Mouse (Mus musculus): ENCODE results near the gene Gm47841. TPM values are rescaled to one million over a fixed set of nuclear protein-coding genes. Genes with fewer than 3 reads are reported as not detected.

Gm47841 gene
- polyA plus RNA-seq, 1 experiment from 2014 or later = not detected

DNA sequence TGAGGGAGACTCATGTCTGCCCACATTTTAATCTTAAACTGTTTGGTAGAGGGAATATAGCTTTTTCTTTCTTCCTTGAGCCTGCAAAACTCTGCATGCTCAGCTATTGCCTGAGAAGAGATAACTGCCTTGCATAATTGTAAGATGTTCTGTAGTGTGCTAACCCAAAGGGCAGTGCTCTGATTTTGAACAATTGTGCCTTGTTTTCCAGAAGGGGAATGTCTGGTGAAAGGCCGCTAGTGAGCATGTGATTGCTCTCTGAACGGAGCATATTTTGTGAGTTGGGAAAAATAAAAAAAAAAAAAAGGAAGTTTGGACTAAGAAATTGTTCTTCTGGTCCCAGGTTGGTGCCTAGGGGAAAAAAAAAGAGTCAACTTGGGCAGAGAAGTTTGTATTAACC lies 18.2 kb downstream of the Gm47841 start:
- Histone ChIP-seq H3K4me1 (replicated peaks) (no peaks in the 10 kb centered on the region), H3K27ac (no peak overlapping the region), H3K4me2 (no peak overlapping the region), H3K36me3 (no peaks in the 10 kb centered on the region), H3K27me3 (peaks cover 29% of the 10 kb centered on the region), H3K9ac (no peak overlapping the region), H3K9me3 (replicated peaks) (no peaks in the 10 kb centered on the region), H3K4me3 (replicated peaks) (no peak overlapping the region)
- ATAC-seq (ENCODE audit: low read depth) (no peak), DNase-seq (no peak)
- WGBS (ENCODE audit: insufficient replicate concordance) = 63% methylated on average over 2 of the region's 2 CpGs

DNA sequence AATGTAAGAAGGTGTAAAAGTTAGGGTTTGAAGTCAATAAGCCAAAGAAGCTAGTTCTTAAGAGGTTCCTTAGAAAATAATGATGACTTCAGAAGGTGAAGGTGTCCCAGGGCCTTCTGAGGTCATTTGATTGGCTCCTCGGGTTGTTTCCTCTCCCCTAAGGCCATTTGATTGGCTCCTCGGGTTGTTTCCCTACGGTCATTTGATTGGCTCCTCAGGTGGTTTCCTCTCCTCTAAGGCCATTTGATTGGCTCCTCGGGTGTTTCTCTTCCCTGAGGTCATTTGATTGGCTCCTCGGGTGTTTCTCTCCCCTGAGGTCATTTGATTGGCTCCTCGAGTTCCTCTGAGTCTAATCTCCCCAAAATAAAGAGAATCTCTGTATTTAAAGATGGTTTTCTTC lies 35.8 kb downstream of the Gm47841 start:
- ATAC-seq (ENCODE audit: low read depth) = no peak
- Histone ChIP-seq H3K36me3 (no peaks in the 10 kb centered on the region), H3K27ac (no peak overlapping the region), H3K27me3 (peaks cover 4% of the 10 kb centered on the region; the same call in 1 of the 2 replicates), H3K9ac (no peak overlapping the region), H3K4me1 (replicated peaks) (no peaks in the 10 kb centered on the region), H3K9me3 (replicated peaks) (no peaks in the 10 kb centered on the region), H3K4me2 (no peak overlapping the region), H3K4me3 (replicated peaks) (no peak overlapping the region)
- no peak for DNase-seq
- 56% methylated on average over 6 of the region's 6 CpGs for WGBS (ENCODE audit: insufficient replicate concordance)

DNA sequence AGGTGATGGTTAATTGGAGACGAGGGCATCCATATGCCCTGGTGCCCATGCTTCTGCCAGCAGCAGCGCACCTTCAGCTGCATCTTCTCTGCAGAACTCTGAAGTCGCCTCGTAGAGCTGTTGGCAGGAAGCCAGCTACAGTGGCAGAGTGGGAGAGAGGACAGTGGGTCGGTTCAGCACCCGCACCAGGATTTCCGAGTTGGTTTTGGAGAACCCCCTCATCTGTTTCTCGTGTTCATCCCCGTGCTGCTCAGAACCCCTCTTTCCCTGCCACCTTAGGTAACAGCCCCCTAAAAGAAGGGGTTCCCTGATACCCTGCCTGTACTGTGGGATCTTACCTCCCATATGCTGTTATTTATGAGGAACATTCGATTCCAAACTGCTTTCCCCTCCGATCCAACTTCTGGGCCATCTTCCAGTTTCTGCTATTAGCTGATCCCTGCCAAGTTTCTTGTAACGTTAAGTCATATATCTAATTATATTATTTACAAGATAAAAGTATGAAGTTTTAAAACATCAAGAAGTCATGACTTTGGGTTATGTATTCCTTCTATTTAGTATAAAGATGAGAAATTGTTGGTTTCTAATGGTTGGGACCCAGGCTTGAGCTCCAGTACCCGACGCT lies 38.7 kb downstream of the Gm47841 start:
- peaks cover 16% of the 10 kb centered on the region for H3K27me3 ChIP-seq
- DNase-seq (no peak), ATAC-seq (ENCODE audit: low read depth) (no peak)
- H3K9ac ChIP-seq = no peak overlapping the region
- no peaks in the 10 kb centered on the region for H3K36me3 ChIP-seq
- no peak overlapping the region for H3K4me3 ChIP-seq (replicated peaks)
- H3K4me2 ChIP-seq = no peak overlapping the region
- H3K9me3 ChIP-seq (replicated peaks) = no peaks in the 10 kb centered on the region
- H3K27ac ChIP-seq = no peak overlapping the region
- WGBS (ENCODE audit: insufficient replicate concordance) = 73% methylated on average over 14 of the region's 14 CpGs
- no peaks in the 10 kb centered on the region for H3K4me1 ChIP-seq (replicated peaks)

DNA sequence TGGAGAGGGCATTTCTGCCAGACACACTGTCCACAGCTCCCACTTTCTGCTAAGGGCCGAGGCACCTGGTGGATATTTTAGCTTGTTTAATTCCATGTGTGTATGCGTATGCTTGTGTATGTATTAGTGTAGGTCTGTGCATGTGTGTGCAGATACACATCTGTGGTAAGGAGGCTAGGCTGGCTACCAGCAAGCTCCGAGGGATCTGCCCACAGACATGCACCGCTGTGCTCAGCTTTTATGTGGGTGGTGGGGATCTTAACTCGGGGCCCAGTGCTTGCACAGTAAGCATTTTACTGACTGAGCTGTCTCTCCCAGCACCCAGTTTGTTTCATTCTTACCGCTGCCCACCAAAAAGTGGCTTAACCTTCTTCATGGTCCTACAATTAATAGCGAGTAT lies 40.0 kb downstream of the Gm47841 start:
- no peak for ATAC-seq (ENCODE audit: low read depth)
- Histone ChIP-seq H3K27ac (no peak overlapping the region), H3K9me3 (replicated peaks) (no peaks in the 10 kb centered on the region), H3K4me2 (no peak overlapping the region), H3K9ac (no peak overlapping the region), H3K36me3 (no peaks in the 10 kb centered on the region), H3K4me1 (replicated peaks) (no peaks in the 10 kb centered on the region), H3K27me3 (peaks cover 16% of the 10 kb centered on the region), H3K4me3 (replicated peaks) (no peak overlapping the region)
- WGBS (ENCODE audit: insufficient replicate concordance) = 54% methylated on average over 7 of the region's 7 CpGs
- DNase-seq = no peak

DNA sequence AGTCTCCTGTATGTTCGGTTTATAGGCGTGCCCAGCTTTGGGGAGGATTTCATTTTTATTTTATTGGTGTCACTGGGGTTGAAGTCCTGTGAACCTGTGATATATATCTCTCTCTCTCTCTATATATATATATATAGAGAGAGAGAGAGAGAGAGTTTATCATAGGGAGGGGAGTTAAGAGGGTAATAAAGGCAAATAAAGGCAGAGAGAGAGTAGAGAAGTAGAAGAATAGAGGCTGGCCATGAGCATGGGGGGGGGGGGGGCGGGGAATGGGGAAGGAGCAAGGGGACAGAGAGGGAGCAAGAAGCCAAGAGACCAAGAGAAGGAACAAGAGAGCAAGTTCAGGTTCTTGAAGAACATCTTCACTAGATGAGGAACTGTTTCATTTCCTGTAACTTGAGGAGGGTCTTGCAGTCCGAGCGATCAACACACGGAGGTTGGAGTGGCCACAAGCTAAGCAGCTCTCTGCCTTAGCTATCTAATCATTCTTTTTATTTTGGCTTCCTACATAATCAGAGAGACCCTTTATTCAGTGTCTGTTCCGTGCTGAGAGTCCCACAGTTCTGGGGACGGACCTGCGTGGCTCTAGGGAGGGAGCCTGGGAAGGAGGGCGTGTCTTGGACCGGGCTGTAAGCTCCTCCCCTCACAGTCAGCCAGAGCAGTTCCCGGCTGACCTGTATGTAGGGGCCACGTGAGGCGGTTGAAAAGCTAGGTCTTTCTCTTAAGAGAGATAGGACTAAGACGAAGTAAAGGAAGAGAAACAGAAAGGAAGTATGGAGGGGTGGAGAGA lies 40.8 kb downstream of the Gm47841 start:
- Histone ChIP-seq H3K27me3 (peaks cover 16% of the 10 kb centered on the region), H3K9me3 (replicated peaks) (no peaks in the 10 kb centered on the region), H3K9ac (no peak overlapping the region), H3K4me1 (replicated peaks) (no peaks in the 10 kb centered on the region), H3K4me2 (peak overlapping the region; percentile 46), H3K27ac (no peak overlapping the region), H3K36me3 (no peaks in the 10 kb centered on the region), H3K4me3 (replicated peaks) (peak overlapping the region; percentile 36)
- DNase-seq (no peak), ATAC-seq (ENCODE audit: low read depth) (no peak)
- 11% methylated on average over 14 of the region's 15 CpGs for WGBS (ENCODE audit: insufficient replicate concordance)

DNA sequence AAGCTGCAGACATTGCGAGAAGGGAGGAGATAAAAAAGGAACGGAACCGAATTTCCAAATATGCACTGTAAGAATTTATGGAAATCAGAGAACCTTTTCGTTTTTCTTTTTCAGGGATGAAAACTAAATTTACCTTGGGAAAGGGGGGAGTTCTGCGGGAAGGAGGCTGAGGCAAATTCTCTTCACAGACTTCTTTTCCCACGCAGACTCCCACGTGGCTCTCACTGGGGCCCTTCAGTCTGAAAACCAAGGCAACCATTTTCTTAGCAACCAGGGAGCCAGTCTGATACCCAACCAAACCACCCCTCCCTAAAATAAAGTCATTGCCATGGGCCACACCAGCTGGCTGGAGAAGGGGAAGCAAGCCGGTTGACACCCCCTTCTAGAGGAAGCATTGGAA lies 41.5 kb downstream of the Gm47841 start:
- Histone ChIP-seq H3K27ac (no peak overlapping the region), H3K4me1 (replicated peaks) (no peaks in the 10 kb centered on the region), H3K9me3 (replicated peaks) (no peaks in the 10 kb centered on the region), H3K27me3 (peaks cover 16% of the 10 kb centered on the region), H3K4me3 (replicated peaks) (no peak overlapping the region), H3K4me2 (no peak overlapping the region), H3K36me3 (no peaks in the 10 kb centered on the region), H3K9ac (no peak overlapping the region)
- no peak for ATAC-seq (ENCODE audit: low read depth)
- DNase-seq = no peak
- 61% methylated on average over 8 of the region's 8 CpGs for WGBS (ENCODE audit: insufficient replicate concordance)

DNA sequence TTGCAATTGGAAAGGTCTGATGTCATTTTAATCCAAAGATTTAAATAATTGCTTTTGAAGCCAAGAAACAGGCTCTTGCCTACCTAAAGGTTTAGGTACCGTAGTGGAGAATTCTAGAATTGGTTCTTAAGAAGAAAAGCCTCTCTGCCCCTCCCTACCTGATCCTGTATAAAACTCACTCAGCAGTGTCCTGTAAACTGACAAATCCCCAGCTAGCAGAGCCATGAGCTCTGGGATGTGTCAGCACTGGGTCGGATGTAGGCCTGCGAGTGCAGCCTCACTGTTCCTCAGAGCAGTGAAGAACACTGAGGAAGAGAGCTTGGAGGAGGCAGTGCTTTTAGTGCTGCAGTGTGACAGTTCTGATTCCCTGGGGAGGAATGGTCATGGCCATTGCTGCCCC lies 42.7 kb downstream of the Gm47841 start:
- H3K9ac ChIP-seq = no peak overlapping the region
- H3K36me3 ChIP-seq = no peaks in the 10 kb centered on the region
- no peak overlapping the region for H3K27ac ChIP-seq
- no peak for ATAC-seq (ENCODE audit: low read depth)
- no peak overlapping the region for H3K4me3 ChIP-seq (replicated peaks)
- DNase-seq = no peak
- H3K27me3 ChIP-seq = peaks cover 16% of the 10 kb centered on the region
- H3K9me3 ChIP-seq (replicated peaks) = no peaks in the 10 kb centered on the region
- no peak overlapping the region for H3K4me2 ChIP-seq
- WGBS (ENCODE audit: insufficient replicate concordance) = 48% methylated on average over 3 of the region's 3 CpGs
- no peaks in the 10 kb centered on the region for H3K4me1 ChIP-seq (replicated peaks)

DNA sequence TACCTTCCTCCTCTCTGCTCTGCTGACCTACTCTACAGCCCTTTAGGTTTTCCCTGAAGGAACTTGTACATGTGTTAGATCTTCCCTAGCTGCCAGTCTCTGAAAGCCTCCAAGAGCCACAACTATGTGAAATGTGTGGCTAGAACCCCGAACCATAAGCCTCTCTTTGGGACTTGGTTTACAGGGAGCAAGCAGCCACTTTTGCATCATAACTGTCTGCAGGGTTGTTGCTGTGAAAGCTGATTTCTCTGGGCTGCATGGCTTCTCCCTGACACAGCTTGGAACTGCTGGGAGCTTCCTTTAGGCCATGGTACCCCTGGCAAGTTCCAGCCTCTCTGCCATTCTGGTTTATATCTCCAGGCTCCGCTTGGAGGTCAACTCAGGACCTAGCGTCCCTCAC lies 44.7 kb downstream of the Gm47841 start:
- Histone ChIP-seq H3K27ac (no peak overlapping the region), H3K9ac (no peak overlapping the region), H3K4me3 (replicated peaks) (no peak overlapping the region), H3K36me3 (no peaks in the 10 kb centered on the region), H3K4me2 (no peak overlapping the region), H3K27me3 (peaks cover 12% of the 10 kb centered on the region), H3K4me1 (replicated peaks) (no peaks in the 10 kb centered on the region), H3K9me3 (replicated peaks) (no peaks in the 10 kb centered on the region)
- ATAC-seq (ENCODE audit: low read depth) = no peak
- no peak for DNase-seq
- 78% methylated on average over 3 of the region's 3 CpGs for WGBS (ENCODE audit: insufficient replicate concordance)

DNA sequence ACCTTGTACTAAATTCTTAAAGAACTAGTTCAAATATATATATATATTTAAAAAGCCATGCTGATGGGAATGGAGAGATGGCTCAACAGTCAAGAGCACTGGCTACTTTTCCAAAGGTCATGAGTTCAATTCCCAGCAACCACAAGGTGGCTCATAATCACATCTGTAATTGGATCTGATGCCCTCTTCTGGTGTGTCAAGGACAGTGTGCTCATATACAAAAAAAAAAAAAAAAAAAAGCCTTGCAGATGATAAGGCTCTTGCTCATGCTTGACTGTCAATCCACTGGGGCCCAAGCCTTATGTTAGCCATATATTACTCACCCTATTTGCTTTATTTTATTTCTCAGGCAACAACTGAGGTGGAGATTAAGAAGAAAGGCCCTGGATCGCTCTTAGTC lies 45.5 kb downstream of the Gm47841 start:
- ATAC-seq (ENCODE audit: low read depth) (no peak), DNase-seq (no peak)
- H3K9ac ChIP-seq = no peak overlapping the region
- H3K27me3 ChIP-seq = peaks cover 12% of the 10 kb centered on the region
- H3K36me3 ChIP-seq = no peaks in the 10 kb centered on the region
- H3K4me1 ChIP-seq (replicated peaks) = no peaks in the 10 kb centered on the region
- H3K27ac ChIP-seq = no peak overlapping the region
- 76% methylated on average over 1 of the region's 1 CpGs for WGBS (ENCODE audit: insufficient replicate concordance)
- H3K4me2 ChIP-seq = no peak overlapping the region
- no peak overlapping the region for H3K4me3 ChIP-seq (replicated peaks)
- H3K9me3 ChIP-seq (replicated peaks) = no peaks in the 10 kb centered on the region

DNA sequence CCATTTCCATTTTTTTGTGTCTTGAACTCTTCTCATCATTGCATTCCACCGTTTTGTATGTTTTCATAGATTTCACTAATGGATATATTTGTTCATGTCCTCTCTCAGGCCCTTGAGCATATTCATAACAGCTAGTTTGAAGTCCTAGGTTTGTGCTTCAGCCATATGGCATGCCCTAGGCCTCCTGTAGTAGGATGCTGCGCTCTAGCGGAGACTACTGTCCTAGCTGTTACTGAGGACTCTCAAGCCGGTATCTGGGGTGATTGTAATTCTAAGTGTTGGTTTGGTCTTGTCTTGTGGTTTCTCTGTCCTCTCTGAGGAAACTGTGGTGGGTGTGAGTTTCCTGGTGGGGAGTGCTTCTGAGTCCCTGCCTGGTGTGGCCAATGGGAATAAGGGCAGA lies 50.1 kb downstream of the Gm47841 start:
- Histone ChIP-seq H3K27me3 (no peaks in the 10 kb centered on the region), H3K4me2 (no peak overlapping the region), H3K9ac (no peak overlapping the region), H3K36me3 (no peaks in the 10 kb centered on the region), H3K4me3 (replicated peaks) (no peak overlapping the region), H3K4me1 (replicated peaks) (no peaks in the 10 kb centered on the region), H3K27ac (no peak overlapping the region), H3K9me3 (replicated peaks) (no peaks in the 10 kb centered on the region)
- DNase-seq (no peak), ATAC-seq (ENCODE audit: low read depth) (no peak)
- 12% methylated on average over 4 of the region's 4 CpGs for WGBS (ENCODE audit: insufficient replicate concordance)
